ENCODE assay signal across 14 mouse cellular contexts in genomic region chr1:161917940-161918484, GRCm38 (mm10).
"Had no signal": no experiment of that assay in that cellular context is flagged by ENCODE, and none has a peak within 500 bp of the region (broad histone marks: within the 10 kb centered on the region; RNA-seq: fewer than 3 reads in every experiment).

No protein-coding gene starts in this region.

- H3K9me3 ChIP-seq: liver, embryonic 13.5 days; lung, embryonic 15.5 days; midbrain, embryonic 12.5 days; neural tube, embryonic 13.5 days; stomach, embryonic 15.5 days had no signal

- H3K27ac ChIP-seq: kidney, postnatal 0 days; liver, embryonic 13.5 days; lung, embryonic 15.5 days; midbrain, embryonic 12.5 days; neural tube, embryonic 13.5 days; stomach, embryonic 15.5 days had no signal

- H3K36me3 ChIP-seq: liver, embryonic 13.5 days; lung, embryonic 15.5 days; midbrain, embryonic 12.5 days; neural tube, embryonic 13.5 days; stomach, embryonic 15.5 days had no signal

- H3K27me3 ChIP-seq: liver, embryonic 13.5 days; lung, embryonic 15.5 days; midbrain, embryonic 12.5 days; neural tube, embryonic 13.5 days; stomach, embryonic 15.5 days had no signal

- H3K4me2 ChIP-seq: liver, embryonic 13.5 days; lung, embryonic 15.5 days; midbrain, embryonic 12.5 days; neural tube, embryonic 13.5 days; stomach, embryonic 15.5 days had no signal

- ATAC-seq: liver, postnatal 0 days; midbrain, embryonic 16.5 days had no signal

- H3K9ac ChIP-seq: liver, embryonic 13.5 days; liver, postnatal 0 days; lung, embryonic 15.5 days; midbrain, embryonic 12.5 days; neural tube, embryonic 13.5 days; stomach, embryonic 15.5 days had no signal

- H3K4me3 ChIP-seq: liver, embryonic 13.5 days; lung, embryonic 15.5 days; midbrain, embryonic 12.5 days; neural tube, embryonic 13.5 days; stomach, embryonic 15.5 days had no signal

- H3K4me1 ChIP-seq: neural tube, embryonic 13.5 days had no signal

- DNase-seq: kidney, postnatal 36 days; left cerebral cortex, postnatal 4 days; liver; liver, embryonic 13.5 days; liver, postnatal 0 days; right cerebral cortex, postnatal 14 days; thymus, adult 2 months; thymus, postnatal 25 days had no signal
